Mouse (Mus musculus) heart, adult 8-10 months (tissue): ENCODE measurements around the gene Taf5. TPM values are rescaled to one million over a fixed set of nuclear protein-coding genes. Genes with fewer than 3 reads are reported as not detected.

Experiments used
- DNase-seq: peaks from one replicate; pipeline ENCODE4 v3.0.0; 2022; ENCODE audit warnings: low spot score
- total RNA-seq, 4 experiments: library from RNA; stranded (reverse); gene quantifications; 2 replicates each; pipeline ENCODE4 v1.2.4; 2022

The Taf5 gene
- total RNA-seq = 1 to 10 TPM; 1.9 to 2.9 (median 2.1) TPM

DNA sequence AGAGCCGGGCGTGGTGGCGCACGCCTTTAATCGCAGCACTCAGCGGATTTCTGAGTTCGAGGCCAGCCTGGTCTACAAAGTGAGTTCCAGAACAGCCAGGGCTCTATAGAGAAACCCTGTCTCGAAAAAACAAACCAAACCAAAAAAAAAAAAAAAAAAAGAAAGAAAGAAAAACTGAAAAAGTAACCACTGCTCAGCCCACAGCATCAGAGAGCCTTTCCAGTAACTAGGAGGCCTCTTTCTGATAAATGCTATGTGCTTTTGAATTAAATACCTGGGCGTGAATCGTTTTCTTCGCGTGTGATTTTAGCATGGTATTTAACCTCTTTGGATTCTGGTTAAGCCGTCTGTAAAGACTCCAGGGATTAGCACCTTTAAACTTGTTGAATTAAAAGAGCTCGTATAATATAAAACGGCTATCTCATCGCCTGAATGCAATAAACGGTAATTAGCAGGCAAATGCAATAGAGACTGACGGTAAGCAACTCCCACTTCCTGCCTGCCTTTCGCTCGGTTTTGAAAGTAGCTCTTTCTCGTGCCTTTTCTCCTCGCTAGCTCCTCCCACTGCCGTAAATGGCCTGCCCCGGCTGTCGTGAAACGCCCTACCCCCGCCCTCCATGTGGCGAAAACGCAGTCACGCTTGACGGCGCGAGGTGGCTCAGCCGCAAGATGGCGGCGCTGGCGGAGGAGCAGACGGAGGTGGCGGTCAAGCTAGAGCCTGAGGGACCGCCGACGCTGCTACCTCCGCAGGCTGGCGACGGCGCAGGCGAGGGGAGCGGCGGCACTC lies at the start of gene Taf5:
Taf5 (plus strand) TSS at position 651 of the 787 bp plus-strand sequence.
- peak; percentile 97 for DNase-seq

DNA sequence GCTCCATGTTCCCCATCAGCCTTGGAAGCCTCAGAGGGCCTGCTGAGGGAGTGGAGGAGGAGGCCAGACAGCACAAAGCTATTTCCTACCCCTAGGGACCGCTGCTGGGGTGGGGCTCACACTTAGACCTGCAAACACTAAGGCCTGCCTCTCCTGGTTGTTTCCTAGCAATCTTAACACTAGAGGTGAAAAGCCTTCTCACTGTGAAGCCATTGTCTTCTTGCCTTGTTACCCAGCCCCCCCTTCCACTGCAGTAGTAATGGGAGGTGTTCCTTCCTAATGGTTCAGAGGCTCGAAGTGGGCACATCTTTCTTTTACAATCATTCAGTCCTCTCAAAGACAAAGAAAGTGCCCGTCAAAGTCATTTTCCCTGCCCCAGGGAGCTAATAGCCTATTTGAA lies 49.7 kb upstream of the Taf5 start:
- DNase-seq = no peak

DNA sequence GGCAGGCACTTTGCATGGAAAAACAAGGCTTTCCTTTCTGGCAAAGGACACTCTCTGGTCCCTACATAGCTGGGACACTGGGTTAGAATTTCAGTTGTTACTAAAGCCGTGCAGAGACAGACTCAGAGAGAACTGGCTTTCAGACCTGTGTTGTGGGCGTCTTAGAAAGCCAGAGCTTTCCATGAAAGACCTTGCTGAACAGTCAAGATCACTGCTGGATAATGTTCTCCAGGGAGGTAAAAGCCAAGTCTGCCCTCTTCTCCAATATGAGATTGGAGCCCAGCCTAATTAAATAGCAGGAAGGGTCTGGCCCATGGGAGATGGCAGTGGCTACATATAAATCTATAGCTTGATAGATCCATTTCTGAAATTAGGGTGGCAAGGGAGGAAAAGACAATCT lies 49.2 kb upstream of the Taf5 start:
- no peak for DNase-seq

DNA sequence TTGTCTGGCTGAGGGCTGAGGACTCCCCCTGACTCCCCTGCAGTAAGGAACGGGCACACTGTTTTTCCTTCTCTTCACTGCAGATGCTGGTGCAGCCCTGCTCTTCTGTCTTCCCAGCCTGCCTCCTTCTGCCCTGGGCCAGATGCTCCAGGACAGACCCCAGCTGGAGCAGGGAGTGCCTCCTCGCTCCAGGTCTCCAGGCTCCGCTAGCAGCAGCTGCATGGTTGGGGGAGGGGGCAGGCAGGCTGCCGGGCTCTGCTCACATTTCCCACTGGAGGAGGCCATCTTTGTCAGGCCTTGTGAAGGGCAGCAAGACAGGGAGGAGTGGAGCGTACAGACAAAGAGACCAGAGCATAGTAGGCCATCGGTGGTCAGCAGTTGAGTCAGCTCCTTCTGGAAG lies 48.2 kb upstream of the Taf5 start:
- DNase-seq = no peak

DNA sequence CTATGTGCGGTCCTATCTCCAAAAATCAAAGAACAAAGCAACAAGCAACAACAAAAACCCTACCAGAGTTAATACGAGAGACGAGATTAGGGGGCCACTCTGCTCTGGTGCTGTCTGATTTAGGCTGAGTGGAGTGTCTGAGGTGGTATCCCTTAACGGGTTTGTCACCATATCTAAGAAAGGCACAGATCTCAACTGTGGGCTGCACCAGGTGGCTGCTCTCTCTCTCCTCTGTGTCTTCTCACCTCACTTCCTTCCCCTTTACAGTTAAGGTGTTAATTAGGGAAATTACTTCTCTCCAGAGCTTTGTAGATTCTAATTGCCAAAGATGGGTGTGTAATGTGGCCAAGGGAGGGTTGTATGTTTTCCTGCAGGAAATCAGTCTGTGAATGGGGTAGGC lies 44.8 kb upstream of the Taf5 start:
- DNase-seq = no peak

DNA sequence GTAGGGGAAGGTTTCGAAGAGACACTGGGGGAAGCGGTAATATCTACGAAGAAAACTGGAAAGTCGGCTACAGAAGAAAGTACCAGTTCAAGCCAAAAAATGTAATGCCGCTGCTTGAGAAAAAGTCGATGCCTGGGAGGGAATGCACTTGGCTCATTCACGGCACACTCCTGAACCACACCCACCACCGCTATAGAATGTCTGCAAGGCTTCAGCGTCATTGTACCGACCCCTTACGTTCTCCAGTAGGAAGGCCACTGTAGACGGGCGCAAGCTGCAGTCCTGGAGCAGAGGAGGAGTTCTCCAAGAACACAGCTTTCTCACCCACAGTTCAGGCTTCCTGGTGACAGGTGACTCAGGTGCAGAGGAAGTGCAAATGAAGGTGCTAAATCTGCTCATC lies 44.0 kb upstream of the Taf5 start:
- no peak for DNase-seq

DNA sequence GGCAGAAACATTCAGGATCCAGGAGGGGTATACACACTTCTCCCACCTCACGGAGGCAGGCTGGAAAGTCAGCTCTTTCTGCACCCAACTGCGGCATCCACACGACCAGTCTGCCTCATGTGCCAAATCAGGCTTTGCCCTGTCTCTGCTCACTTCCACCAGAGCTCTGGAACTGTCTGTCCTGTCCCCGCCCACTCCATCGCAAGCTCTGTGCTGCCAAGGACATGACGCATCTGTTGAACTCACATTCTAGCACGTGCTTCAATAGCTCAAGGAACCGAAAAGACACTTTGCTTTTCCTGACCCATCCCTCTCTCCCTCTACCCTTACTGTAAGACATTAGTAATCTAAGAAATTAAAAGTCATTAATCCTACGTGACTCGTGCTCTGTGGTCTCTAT lies 42.6 kb upstream of the Taf5 start:
- DNase-seq = no peak

DNA sequence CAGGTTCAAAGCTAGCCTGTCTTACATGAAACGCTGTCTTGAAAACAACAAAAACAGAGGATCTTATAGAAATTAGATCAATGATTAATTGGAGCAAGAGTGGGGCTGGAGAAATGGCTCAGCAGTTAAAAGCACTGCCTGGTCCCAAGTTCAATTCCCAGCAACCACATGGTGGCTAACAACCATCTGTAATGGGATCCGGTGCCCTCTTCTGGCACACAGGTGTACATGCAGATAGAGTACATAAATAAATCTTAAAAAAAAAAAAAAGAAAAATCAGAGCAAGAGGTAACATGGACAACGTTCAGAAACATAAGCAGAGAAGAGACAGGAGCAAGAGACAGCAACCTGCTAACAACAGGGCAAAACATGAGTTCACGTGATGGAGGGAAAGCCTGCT lies 41.0 kb upstream of the Taf5 start:
- no peak for DNase-seq

DNA sequence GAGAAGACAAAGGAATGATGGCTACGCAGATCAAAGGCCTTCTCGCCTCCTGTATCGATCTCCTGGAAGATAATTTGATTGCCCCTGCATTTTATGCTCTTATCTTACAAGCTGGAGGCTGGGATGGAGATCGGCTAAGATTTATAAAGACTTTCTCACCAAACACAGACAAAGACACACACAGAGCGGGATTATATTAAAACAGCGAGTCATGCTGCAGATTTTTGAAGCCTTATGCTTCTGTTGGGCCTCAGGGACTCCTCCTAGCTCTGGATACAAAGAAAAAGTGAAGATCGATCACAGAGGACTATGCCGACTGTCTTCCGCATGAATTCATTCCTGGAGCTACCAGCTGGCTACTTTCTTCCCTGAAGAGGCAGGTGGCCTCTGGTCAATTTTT lies 37.8 kb upstream of the Taf5 start:
- DNase-seq = no peak

DNA sequence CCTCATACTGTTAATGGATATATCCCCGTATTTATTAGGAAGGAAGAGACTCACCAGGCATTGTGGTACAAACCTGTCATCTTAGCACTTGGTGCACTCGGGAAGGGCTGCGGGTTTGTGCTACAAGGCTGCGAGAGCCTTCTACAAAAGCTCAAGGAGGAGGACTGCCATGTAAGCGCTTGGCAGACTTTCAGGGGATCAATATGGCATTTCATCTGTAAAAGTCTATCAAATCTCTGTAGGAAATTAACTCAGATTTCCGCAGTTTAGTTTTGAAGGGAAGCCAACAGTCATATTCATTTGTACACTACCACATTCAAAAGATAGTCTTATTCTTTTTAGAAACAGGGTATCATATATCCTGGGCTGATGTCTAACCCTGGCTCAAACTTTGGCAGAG lies 35.8 kb upstream of the Taf5 start:
- DNase-seq = no peak

DNA sequence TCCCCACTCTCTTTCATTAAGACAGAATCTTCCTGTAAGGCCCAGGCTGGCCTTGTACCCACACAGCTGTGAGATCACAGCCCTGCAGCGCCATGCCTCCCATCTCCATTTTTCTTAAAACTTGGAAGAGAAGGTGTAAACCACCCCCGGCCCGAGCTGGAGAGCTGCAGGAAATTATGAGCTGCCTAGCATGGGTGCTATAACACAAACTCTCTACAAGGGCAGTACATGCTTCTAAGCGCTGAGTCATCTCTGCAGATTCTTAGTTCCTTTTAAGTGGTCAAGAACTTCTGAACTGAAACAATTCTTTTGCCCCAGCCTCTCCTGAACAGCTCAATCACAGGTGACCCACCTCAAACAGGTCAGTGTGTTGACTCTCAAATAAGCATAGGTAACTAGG lies 32.6 kb upstream of the Taf5 start:
- DNase-seq = no peak

DNA sequence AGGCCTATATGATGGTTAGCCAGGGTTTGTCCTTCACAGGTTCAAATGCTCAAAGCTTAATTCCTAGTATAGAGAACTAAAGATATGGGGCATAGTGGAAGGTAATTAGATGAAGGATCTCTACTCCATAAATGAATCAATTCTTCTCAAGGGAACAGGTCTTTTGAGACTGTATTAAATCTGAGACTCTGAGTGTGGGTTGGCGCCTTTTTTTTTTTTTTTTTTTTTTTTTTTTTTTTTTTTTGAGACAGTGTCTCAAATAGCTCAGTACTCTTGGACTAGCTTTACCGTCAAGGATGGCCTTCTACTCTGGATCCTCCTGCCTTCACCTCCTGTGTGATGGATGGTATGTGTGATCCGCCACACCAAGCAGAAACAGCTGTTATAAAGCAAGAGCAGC lies 30.9 kb upstream of the Taf5 start:
- no peak for DNase-seq

DNA sequence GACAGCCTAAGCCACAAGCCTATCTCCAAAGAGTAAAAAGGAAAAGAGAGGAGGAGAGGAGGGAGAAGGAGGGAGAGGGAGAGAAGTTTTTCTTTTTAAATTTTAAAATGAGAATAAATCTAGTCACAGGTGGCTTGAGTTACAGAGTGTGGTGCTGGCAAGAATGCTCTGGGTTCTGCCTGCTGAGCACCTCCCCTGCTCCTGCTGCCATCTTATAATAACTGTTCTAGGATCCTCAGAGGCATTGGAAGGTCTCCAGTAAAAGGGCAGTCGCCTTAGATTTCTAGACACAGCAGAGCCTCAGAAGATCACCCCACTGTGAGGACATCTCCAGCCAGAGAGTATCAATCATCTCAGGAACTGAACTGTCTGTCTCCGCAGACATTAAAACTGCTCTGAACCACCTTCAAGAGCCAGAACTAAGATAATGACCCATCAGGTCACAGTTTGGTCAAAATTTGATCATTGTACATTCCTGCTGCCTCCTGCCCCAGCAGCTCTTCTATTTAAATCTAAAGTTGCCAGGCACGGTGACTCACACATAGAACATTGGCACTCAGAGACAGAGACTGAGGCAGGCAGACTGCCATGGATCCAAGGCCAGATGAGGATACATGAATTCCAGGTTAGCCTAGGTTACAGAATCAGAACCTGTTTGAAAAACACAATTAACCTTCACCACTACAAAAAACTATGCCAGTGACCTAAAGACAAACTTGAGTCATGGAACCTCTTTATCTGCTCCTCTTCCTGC lies 26.6 kb upstream of the Taf5 start:
- no peak for DNase-seq

DNA sequence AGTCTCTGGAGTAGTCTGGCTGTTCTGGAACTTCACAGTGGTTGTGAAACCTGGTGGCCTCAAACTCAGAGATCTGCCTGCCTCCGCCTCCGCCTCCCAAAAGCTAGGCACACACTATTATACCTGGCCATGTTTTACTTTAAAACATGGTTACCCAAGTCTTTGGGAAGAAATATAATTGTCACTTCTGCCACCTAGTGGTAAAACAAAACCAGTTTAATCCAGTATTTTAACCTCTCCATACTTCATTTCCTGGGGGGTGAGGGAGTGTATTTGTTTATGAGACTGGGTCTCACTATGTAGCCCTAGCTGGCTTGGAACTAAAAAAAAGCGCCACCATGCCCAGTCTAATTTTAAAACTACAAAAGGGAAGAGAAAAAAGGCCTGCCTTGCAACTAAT lies 23.9 kb upstream of the Taf5 start:
- no peak for DNase-seq

DNA sequence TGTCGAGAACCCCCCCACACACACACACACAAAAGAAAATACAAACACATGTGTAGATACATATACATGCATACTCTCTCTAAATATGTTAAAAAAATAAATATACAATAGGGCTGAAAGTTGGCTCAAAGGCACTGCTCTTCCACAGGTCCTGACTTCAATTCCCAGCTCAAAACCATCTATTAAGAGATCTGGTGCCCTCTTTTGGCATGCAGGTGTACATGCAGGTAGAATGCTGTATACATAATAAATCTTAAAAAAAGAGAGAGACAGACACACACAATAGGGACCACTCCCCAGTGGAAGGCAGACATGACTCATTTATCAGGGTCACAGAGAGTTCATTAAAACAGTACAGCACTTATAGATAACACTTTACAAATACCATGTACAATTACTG lies 21.2 kb upstream of the Taf5 start:
- DNase-seq = no peak

DNA sequence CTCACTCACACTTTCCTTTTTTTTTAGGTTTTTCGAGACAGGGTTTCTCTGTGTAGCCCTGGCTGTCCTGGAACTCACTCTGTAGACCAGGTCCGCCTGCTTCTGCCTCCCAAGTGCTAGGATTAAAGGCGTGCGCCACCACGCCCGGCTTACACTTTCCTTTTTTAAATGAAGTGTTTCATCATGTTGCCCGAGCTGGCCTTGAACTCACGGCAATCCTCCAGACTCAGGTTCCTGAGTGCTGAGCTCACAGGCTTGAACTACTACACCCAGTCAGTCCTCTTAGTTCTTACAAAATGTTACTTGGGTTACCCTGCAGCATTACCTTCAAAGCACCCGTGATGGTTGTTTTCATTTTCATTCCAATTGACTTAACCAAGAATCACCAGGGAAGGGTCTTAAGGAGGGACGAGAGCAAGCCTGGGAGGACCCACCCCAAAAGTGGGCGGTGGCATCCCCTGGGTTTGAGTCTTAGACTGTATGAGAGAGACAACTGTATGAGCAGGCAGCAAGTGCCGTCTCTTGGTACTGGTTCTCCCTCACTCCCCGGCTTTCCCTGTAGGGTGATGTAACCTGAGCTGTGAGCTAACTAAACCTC lies 20.2 kb upstream of the Taf5 start:
- DNase-seq = no peak

DNA sequence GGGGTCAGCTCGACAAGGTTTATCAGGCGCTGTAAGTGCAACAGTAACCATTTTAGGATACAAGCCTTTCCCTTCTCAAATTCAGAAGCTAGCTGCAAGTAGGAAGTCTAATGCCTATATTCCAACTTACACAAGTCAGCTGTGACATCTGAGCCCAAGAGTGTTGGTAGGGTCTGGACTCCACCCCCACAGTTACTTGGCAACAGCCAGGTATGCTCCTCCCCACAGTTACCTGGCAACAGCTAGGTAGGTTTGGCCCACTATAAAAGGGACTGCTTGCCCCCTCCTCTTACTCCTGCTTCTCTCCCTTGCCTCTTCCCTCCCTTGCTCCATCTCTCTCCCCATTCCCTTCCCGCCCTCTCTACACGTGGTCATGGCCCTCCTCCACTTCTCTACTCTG lies 18.5 kb upstream of the Taf5 start:
- no peak for DNase-seq

DNA sequence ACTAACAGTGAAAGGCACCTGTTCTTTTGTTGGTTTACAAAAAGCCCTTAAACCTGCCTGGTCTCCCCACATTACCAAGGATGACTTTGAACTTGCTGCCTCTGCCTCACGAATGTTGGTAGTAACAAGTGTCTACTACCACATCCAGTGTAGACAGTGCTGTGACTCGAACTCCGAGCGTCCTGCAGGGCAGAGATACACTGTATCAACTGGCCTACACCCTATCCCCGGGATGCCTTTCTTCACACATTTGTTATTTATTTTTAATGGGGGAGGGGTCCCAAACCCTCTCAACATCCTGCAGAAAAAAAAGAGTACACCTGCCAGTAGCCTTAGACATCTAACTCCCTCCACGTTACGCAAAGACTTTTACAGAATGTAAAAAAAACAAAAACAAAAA lies 17.7 kb upstream of the Taf5 start:
- DNase-seq = no peak

DNA sequence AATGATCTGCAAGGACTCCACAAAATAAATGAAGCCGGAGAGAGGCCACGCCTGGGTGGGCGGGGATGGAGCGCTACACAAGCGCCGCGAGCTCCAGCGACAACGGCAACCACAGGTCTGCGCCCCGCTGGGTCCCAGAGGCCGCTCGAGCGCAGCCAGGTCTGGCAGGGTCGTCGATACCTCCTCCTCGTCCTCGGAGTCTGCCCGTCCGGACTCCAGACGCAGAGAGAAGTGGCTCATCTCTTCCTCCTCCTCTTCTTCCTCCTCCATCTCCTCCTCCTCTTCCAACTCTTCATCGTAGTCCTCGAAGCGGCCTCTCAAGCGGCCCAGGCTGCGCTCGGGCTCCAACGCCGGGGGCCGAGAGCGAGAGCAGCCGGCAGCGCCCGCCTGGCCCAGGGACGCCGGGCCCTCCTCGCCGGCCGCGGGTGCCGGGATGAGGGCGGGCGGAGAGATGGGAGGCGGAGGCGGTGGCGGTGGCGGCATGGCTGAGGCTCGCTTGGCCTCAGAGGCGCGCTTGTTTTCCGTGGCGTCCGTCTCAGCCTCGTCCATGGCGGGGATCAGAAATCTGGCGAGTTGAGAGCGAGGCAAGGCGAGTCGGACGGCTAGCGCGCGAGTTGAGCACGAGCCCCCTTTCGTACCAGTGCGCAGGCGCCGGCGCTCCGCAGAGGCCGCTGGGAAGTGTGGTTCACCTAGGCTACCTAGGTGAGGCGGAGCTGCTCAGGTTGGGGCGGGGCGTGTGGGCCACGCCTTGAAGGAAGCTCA lies 17.1 kb upstream of the Taf5 start, which contains the start of gene Pcgf6:
Pcgf6 (minus strand) TSS at position 636 of the 762 bp plus-strand sequence.
- peak; percentile 60 for DNase-seq

DNA sequence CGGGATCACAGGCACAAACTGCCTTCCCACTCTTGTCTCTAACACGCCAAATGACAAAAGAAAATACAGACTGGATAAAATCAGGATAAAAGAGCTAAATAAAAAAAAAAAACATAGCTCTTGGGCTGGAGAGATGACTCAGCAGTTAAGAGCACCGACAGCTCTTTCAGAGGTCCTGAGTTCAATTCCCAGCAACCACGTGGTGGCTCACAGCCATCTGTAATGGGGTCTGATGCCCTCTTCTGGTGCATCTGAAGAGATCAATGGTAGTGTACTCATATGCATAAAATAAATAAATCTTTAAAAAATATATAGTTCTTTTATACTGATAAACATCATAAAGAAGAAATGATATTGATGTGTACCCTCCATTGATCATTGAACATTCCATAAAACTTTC lies 14.6 kb upstream of the Taf5 start:
- DNase-seq = no peak

DNA sequence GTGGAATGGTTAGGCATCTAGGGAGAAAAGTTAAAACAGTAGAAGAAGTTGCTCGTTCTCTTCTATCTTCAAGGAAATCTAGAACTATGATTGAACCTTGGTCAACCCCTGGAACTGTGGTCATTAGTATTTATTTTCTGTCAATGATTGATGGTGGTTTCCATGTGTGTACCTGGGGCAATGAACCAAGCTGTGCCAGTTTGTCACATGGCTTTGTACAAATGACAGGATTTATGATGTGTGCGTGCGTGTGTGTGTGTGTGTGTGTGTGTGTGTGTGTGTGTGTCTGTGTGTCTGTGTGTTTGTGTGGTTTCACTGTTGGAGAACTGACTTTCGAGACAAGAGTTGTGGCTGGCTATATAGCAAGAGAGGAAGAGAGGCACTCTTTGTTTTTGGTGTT lies 14.1 kb upstream of the Taf5 start:
- DNase-seq = no peak

DNA sequence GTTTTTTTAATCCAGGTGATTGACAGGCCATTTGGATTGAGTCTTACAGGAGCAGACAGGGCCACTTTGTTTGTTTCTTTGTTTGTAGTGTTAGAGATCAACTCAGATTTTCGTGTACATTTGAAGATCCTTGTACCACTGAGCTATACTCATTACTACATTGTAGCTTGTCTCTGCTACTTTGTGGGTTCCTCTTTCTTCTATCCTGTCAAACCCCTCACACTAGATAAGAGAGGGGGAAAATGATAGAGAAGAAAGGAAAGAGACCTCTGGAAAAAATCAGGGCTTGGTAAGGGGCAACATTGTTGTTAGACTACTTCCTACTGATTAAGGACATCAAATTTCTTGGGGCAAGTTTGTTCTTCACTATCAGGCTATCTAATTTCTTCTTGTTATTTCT lies 9.9 kb upstream of the Taf5 start:
- DNase-seq = no peak
